Mouse (Mus musculus): ENCODE measurements around the gene Zfp442.
"Not testable (repeated sequence)": the region's sequence is repeated elsewhere in the genome, so short reads cannot be mapped to it uniquely, and the experiment has no call there.

Gene Zfp442

DNA sequence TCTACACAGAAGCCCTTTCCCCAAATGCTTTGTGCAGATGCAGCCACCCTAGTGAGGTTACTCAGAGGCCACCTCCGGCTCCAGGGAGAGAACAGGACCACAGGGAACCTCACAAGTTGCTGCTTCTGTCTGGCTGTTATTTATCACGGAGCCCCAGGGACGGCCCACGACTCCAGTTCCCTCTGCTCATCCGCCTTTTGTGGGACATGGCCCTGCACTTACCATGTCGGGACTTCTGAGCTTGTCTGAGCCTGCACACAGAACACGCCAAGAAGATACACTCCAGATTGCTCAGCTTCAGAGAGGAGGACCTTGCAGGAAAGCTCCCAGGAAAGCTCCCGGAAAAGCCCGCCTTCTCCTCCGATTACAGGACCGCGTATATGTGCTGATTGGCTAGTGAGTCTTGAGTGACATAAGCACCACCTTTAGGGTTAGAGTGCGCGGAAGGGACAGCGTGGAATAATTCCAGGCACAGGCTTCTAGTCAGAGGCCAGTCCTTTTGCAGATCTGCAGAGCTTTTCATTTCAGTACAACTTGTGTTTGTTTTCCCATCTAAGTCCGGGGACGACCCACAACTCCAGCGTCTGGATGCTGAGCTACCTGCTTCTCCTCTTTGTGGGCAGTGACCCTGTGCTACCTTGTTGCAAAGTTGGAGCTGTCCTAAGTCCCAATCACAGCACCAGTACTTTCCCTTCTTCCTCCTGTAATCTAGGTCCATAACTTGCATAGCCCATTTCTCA, at the start of gene Zfp442:
Zfp442 (minus strand) TSS at position 307 of the 740 bp plus-strand sequence.
- DNase-seq (ENCODE audit: low spot score in 2 of 2): peak; percentile 5 to 19

DNA sequence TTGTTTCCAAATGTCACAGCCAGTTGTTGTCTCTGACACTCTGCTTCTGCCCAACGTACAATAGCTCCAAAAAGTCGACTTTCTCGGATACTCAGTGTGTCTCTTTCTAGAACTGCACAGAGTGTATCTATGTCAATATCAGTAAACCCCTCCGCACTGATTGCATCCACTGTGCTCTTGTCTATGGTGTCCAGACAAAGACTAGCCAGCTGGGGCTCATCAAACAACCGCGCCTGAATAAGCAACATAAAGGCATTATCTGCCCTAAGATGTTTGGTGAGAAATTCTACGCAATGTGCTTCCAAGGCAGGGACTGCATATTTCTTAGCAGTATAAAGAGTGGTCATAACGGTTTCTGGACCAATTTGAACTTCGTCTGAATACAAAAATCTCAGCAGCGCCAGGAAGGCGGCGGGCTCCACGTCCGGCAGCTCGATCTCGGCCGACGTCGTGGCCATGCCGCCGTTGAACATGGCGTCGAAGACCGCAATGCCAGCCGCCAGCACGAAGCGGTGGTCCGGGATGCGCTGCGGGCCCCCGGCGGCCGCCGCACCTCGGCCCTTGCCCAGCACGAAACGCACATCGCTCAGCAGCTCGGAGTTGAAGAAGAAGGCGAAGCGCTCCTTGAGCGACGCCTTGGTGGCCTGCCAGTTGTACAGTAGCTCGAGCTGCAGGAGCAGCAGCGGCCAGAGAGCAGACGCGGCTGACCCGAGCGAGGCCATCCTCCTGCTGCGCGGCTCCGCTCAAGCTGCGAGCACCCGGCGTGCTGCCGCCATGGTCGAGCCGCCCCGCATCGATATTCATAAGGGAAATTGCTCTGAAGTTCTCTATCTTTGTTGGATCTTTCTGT, 49.1 kb upstream of the Zfp442 start:
- not testable (repeated sequence) for DNase-seq (ENCODE audit: low spot score in 2 of 2)

DNA sequence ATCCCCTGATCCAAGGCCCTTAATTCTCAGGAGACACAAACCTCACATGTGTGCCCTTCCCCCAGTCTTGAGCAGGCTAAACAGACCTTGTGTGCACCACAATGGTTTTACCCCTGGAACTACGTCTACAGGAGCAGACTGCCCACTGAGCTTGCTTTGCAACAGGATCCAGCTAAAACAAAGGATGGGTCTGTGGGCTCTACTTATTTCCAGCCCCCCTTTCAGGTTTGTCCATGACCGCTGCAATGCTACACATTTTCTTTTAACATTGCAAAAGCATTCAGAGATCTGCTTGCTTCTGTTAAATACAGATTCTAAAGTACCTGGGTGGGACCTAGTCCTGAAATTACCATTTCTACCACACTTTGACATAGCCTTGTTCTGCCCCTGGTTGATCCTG, 41.7 kb upstream of the Zfp442 start:
- DNase-seq (ENCODE audit: low spot score in 2 of 2): no peak

DNA sequence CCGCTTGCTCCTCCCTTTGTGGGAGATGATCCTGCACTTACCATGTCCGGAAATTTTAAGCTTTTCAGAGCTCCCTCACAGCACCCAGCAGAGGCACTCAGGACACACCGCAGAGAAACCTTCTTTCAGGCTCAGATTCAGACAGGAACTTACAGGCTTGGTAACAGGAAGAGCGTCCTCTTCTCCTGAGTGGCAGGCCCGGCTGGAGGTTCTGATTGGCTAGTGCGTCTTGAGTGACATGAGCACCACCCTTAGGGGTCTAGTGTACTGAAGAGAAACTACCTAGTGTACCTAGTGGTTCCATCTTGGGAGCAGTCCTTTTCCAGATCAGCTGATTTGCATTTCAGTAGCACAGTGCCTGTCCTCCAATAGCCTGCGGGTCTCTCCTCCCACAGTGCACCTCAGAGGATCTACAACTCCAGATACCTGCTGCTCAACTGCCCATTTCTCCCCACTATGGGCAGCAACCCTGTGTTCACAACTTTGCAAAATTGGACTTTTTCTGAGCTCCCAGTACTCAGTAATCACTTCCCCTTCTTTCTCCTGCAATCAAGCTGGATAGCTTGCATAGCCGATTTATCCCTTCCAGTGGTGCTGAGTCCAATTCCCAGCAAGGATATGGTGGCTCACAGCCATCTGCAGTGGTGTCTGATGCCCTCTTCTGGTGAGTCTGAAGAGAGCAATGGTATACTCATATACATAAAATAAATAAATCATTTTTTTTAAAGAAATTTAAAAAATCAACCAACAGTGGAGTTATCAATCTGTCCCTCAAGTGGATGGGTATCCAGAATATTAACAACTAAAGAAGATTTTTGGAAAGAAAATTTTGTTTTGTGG, 33.9 kb upstream of the Zfp442 start, which contains the start of gene Zfp345:
Zfp345 (minus strand) TSS at position 153 of the 840 bp plus-strand sequence.
- peak in 1 of 2 experiments; percentile 16 for DNase-seq (ENCODE audit: low spot score in 2 of 2)

DNA sequence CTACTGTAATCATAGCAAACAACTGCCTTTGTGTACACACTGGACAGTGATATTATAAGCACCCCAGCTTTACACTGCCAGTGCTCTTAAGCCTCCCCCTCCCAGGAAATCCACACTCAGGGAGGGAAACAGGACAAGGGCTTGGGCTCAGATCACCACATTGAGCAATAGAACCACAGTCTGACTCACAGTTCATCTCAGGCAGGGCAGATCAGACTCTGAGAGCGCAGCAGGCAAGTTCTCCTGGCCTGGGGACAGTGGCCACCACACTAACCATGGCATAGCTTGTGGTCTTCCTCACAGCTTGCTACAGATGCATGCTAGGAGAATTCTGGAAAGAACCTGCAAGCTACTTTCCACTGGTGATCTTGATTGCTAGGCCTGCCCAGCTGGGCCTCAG, 12.2 kb downstream of the Zfp442 start:
- DNase-seq (ENCODE audit: low spot score in 2 of 2): not testable (repeated sequence)

DNA sequence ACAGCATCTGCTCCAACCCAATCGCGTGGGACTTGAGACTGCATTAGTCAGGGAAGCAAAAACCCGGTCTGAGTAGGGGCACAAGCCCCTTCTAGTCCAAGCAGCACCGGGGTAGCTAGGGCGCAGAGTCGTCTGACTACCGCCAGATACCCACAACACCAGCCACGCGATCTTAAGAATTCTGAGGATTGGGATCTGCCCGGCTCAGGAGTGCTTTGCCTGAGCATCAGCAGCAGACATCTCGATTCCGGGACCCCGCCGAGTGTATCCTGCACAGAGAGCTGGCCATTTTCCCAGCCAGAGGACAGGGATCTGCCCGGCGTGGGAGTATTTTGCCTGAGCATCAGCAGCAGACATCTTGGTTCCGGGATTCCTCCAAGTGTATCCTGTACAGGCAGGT, 39.1 kb downstream of the Zfp442 start:
- not testable (repeated sequence) for DNase-seq (ENCODE audit: low spot score in 2 of 2)

DNA sequence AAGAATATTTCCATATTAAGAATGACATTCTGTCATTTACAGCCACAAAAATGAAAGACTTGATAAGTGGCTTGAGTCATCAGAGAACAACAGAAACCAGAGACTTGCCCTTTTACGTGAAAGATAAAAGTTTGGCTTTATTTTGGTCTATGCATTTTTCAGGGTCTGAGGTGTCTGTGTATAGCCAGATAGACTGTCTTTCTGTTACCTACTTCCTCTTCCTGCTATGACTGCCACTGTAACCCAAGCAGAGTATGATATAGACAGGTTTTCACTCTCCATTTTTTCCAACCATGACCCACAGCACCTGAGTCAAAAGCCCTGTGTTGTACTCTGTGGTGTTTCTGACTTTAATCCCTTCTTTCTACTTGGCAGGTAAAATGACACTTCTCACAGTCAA, 61.1 kb downstream of the Zfp442 start:
- DNase-seq (ENCODE audit: low spot score in 2 of 2): no peak

DNA sequence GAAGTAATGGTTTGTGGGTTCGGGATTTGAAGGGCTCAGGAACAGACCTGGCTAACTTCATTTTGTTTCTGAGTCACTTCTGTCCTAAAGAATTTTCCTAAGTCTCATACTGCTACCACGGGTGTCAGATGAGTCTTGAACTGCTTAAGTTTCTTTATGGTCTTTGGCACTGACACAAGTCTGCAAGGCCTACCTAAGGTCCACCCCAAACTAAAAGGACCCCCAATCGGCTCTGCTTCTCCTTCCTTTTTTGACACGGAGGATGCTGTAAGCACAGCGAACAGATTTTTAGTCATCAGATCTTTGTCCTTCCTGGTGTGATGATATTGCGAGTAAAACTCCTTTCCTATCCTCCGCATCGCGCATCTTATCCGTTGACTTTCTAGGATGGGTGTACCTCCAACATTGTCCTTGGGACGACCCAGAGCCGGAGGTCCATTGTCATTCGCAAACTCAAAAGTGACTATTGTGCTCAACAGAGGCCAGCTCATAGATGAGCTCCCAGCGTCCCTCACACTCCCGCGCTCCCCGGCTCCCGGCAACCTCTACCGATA, 65.7 kb downstream of the Zfp442 start:
- DNase-seq (ENCODE audit: low spot score in 2 of 2): not testable (repeated sequence)

DNA sequence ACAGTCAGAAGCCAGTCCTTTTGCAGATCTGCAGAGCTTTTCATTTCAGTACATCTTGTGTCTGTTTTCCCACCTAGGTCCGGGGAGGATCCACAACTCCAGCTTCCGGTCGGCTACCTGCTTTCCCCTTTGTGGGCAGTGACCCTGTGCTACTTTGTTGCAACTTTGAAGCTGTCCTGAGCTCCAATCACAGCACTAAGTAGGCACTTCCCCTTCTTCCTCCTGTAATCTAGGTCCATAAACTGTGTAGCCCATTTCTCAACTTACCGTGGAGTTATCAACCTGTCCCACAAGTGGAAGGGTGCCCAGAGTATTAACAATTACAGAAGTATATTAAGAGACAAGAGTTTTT, 88.4 kb downstream of the Zfp442 start:
- DNase-seq (ENCODE audit: low spot score in 2 of 2): no peak

DNA sequence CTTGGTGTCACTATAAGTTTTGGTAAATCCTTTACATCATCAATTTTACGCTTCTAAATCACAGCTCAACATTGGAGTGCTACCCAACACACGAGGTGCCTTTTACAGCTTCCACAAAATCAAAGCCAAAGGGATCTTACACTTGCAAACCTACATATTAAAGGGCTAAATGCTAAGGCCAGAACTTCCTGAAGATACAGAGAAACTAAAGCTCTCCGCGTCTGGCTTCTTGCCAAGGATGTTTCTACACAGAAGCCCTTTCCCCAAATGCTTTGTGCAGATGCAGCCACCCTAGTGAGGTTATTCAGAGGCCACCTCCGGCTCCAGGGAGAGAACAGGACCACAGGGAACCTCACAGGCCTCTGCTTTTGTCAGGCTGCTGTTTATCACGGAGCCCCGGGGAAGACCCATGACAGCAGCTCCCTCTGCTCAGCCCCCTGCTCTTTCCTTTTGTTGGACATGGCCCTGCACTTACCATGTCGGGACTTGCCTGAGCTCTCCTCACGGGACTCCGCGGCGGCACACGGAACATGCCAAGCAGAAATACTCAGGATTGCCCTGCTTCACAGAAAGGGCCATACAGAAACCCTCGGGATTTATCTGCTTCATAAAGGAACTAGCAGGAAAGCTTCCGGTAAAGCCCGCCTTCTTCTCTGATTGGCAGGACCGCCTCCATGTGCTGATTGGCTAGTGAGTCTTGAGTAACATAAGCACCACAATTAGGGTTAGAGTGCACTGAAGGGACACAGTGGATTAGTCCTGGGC, 89.0 kb downstream of the Zfp442 start, which contains the start of gene 3300002I08Rik:
3300002I08Rik (minus strand) TSS at position 653 of the 765 bp plus-strand sequence.
- DNase-seq (ENCODE audit: low spot score in 2 of 2): peak; percentile 64 to 70

All from thymus, postnatal 10 days (tissue).